Mouse (Mus musculus) brain, embryonic 14.5 days (tissue): ENCODE results near the gene Dnase2a.

ENCODE experiments used
- CTCF ChIP-seq: fragments of 200-500 bp; IDR thresholded peaks from 2 replicates; pipeline ENCODE4 v1.5.1; 2012; ENCODE audit warnings: inconsistent platforms, mild to moderate bottlenecking, moderate library complexity, borderline replicate concordance; ENCODE audit not compliant: insufficient read depth, insufficient read length; ENCODE audit errors: extremely low read depth
- POLR2A ChIP-seq: fragments of 200-500 bp; IDR thresholded peaks from 2 replicates; pipeline ENCODE4 v1.6.1; 2012; ENCODE audit warnings: mild to moderate bottlenecking, inconsistent platforms, borderline replicate concordance; ENCODE audit not compliant: poor library complexity, insufficient read depth, insufficient read length, severe bottlenecking; ENCODE audit errors: extremely low read depth

- TF ChIP-seq CTCF (peak; percentile 11; the same call in 1 of the 2 replicates), POLR2A (no peak)
Measured at GRCm38 (mm10) chr8:84871376-84872308, 36.7 kb upstream of the Dnase2a start, which contains the start of gene Syce2.
